Mouse (Mus musculus) liver, adult 2 months (tissue): ENCODE results near the gene Map3k1.

Experiments used
- CTCF ChIP-seq: fragments of 200-500 bp; IDR thresholded peaks from 2 replicates; pipeline ENCODE4 v1.5.1; 2011; ENCODE audit warnings: low read depth, low read length, control low read depth
- POLR2A ChIP-seq: fragments of 200-500 bp; IDR thresholded peaks from 2 replicates; pipeline ENCODE4 v1.6.1; 2011; ENCODE audit warnings: low read length, control low read depth; ENCODE audit not compliant: insufficient read depth; ENCODE audit errors: extremely low read depth

GRCm38 (mm10) chr13:111770776-111771175 lies 38.0 kb downstream of the Map3k1 start:
- TF ChIP-seq CTCF (no peak), POLR2A (no peak)
